Mouse (Mus musculus) left cerebral cortex, postnatal 10 days (tissue): ENCODE measurements around the gene Gm13757. TPM values are rescaled to one million over a fixed set of nuclear protein-coding genes. Genes with fewer than 3 reads are reported as not detected.
"Not testable (repeated sequence)": the region's sequence is repeated elsewhere in the genome, so short reads cannot be mapped to it uniquely, and the experiment has no call there.

Experiments used
- DNase-seq, 2 experiments: peaks; one replicate each; pipeline ENCODE4 v3.0.0; 2021 to 2022; ENCODE audit warnings: low spot score in 2 of 2, mixed read lengths in 1 of 2; ENCODE audit errors: extremely low spot score in 1 of 2
- intact Hi-C: fragments of 180-260 bp; cut with DNase I; formaldehyde crosslinking; loops from one replicate; pipeline ENCODE4 v1.15.1; 2025
- total RNA-seq, 2 experiments: library from RNA; stranded (reverse); gene quantifications; 2 replicates each; pipeline ENCODE4 v1.2.3; 2021

The Gm13757 gene
- total RNA-seq, result not detected

GRCm38 (mm10) chr2:88449031-88449430, at the start of gene Gm13757:
Gm13757 (minus strand) TSS chr2:88449131.
- DNase-seq, result no peak
- intact Hi-C loops, result no loop called here

GRCm38 (mm10) chr2:88493020-88493419, 44.1 kb upstream of the Gm13757 start, which contains the start of gene Olfr1185-ps1:
Olfr1185-ps1 (plus strand) TSS chr2:88493320.
- DNase-seq, result no peak
- intact Hi-C loops, result no loop called here

GRCm38 (mm10) chr2:88483298-88483697, 34.4 kb upstream of the Gm13757 start, which contains the start of gene Olfr1184:
Olfr1184 (plus strand) TSS chr2:88483598.
- no peak for DNase-seq
- intact Hi-C loops, result no loop called here

GRCm38 (mm10) chr2:88454567-88454966, 5.6 kb upstream of the Gm13757 start, which contains the start of gene Olfr1183:
Olfr1183 (plus strand) TSS chr2:88454867.
- intact Hi-C loops, DNase-seq: not testable (repeated sequence)

- no peak for DNase-seq
- intact Hi-C loops, result no loop called here
These were observed 22.9 kb downstream of the Gm13757 start, which contains the start of gene Olfr1181 for GRCm38 (mm10) chr2:88426071-88426470. Olfr1181 (minus strand) TSS chr2:88426171.

GRCm38 (mm10) chr2:88419051-88419450, 29.9 kb downstream of the Gm13757 start, which contains the start of gene Olfr1180:
Olfr1180 (minus strand) TSS chr2:88419151.
- intact Hi-C loops, result no loop called here
- DNase-seq, result no peak

- DNase-seq, result no peak
- intact Hi-C loops, result no loop called here
These were observed 42.6 kb downstream of the Gm13757 start, which contains the start of gene Olfr1179 for GRCm38 (mm10) chr2:88406353-88406752. Olfr1179 (minus strand) TSS chr2:88406453.

Other genes starting within 250 kb of the Gm13757 start
- gene Olfr1170, start 220.8 kb downstream of the Gm13757 start, total RNA-seq, result not detected
- not detected for gene Olfr1173, start 169.3 kb downstream of the Gm13757 start, total RNA-seq
- gene Olfr1174-ps, start 134.0 kb downstream of the Gm13757 start, total RNA-seq, result not detected
- gene Olfr1175-ps, start 121.9 kb downstream of the Gm13757 start, total RNA-seq, result not detected
- not detected for gene Olfr1176, start 112.4 kb downstream of the Gm13757 start, total RNA-seq
- gene Olfr1177-ps, start 102.6 kb downstream of the Gm13757 start, total RNA-seq, result not detected
- gene Olfr1178, start 62.1 kb downstream of the Gm13757 start, total RNA-seq, result not detected
- gene Olfr1179, start 42.7 kb downstream of the Gm13757 start, total RNA-seq, result not detected
- gene Olfr1180, start 30.0 kb downstream of the Gm13757 start, total RNA-seq, result not detected
- gene Olfr1181, start 23.0 kb downstream of the Gm13757 start, total RNA-seq, result not detected
- gene Olfr1183, start 5.7 kb upstream of the Gm13757 start, total RNA-seq, result not detected
- not detected for gene Olfr1184, start 34.5 kb upstream of the Gm13757 start, total RNA-seq
- gene Olfr1185-ps1, start 44.2 kb upstream of the Gm13757 start, total RNA-seq, result not detected
- not detected for gene Olfr1186, start 69.4 kb upstream of the Gm13757 start, total RNA-seq
- gene Olfr1188, start 107.8 kb upstream of the Gm13757 start, total RNA-seq, result not detected
- gene Olfr1189, start 137.3 kb upstream of the Gm13757 start, total RNA-seq, result not detected
- gene Olfr1191-ps1, start 191.4 kb upstream of the Gm13757 start, total RNA-seq, result under 1 TPM in 1 of 2 experiments, not detected in 1; 0.06 TPM
- gene Olfr1192-ps1, start 199.4 kb upstream of the Gm13757 start, total RNA-seq, result not detected
- gene Olfr1193, start 226.5 kb upstream of the Gm13757 start, total RNA-seq, result not detected
- gene Olfr1195, start 240.1 kb upstream of the Gm13757 start, total RNA-seq, result not detected